Mouse (Mus musculus) retina, postnatal 1 day (tissue): ENCODE results near the gene Rps19bp1.

Experiments
- DNase-seq: peaks from one replicate; pipeline ENCODE4 v3.0.0-alpha.2; 2012

Rps19bp1 gene

GRCm38 (mm10) chr15:80256656-80257601 lies 7.2 kb downstream of the Rps19bp1 start:
- DNase-seq: no peak

GRCm38 (mm10) chr15:80256242-80256641 lies 7.9 kb downstream of the Rps19bp1 start:
- no peak for DNase-seq

- DNase-seq: peak; percentile 93
Observed at GRCm38 (mm10) chr15:80255646-80256121, 8.4 kb downstream of the Rps19bp1 start.

- peak; percentile 100 for DNase-seq
Observed at GRCm38 (mm10) chr15:80254847-80255645, 9.1 kb downstream of the Rps19bp1 start, which contains the start of gene Atf4. Gene Atf4 (plus strand): TSS chr15:80255184.

GRCm38 (mm10) chr15:80254207-80254606 lies 9.9 kb downstream of the Rps19bp1 start:
- DNase-seq: no peak

- DNase-seq: peak; percentile 32
Observed at GRCm38 (mm10) chr15:80253530-80253929, 10.6 kb downstream of the Rps19bp1 start.

- DNase-seq: no peak
Observed at GRCm38 (mm10) chr15:80250586-80250985, 13.5 kb downstream of the Rps19bp1 start.

GRCm38 (mm10) chr15:80249672-80250071 lies 14.4 kb downstream of the Rps19bp1 start:
- DNase-seq: no peak

- no peak for DNase-seq
Observed at GRCm38 (mm10) chr15:80248596-80248995, 15.5 kb downstream of the Rps19bp1 start.

GRCm38 (mm10) chr15:80248135-80248534 lies 16.0 kb downstream of the Rps19bp1 start:
- no peak for DNase-seq

- peak; percentile 5 for DNase-seq
Observed at GRCm38 (mm10) chr15:80235535-80235934, 28.6 kb downstream of the Rps19bp1 start, which contains the start of gene AC140267.1. Gene AC140267.1 (plus strand): TSS chr15:80235835.

GRCm38 (mm10) chr15:80233733-80234509 lies 30.2 kb downstream of the Rps19bp1 start, which contains the start of gene Mief1:
Gene Mief1 (plus strand): TSS chr15:80234018.
- peak; percentile 98 for DNase-seq

- DNase-seq: no peak
Observed at GRCm38 (mm10) chr15:80233053-80233452, 31.1 kb downstream of the Rps19bp1 start.

GRCm38 (mm10) chr15:80232331-80232730 lies 31.8 kb downstream of the Rps19bp1 start:
- DNase-seq: peak; percentile 1

- DNase-seq: peak; percentile 4
Observed at GRCm38 (mm10) chr15:80228071-80228800, 35.9 kb downstream of the Rps19bp1 start.

- peak; percentile 78 for DNase-seq
Observed at GRCm38 (mm10) chr15:80225796-80226195, 38.3 kb downstream of the Rps19bp1 start.

GRCm38 (mm10) chr15:80225208-80225607 lies 38.9 kb downstream of the Rps19bp1 start:
- peak; percentile 81 for DNase-seq

- no peak for DNase-seq
Observed at GRCm38 (mm10) chr15:80223751-80224150, 40.4 kb downstream of the Rps19bp1 start.

- no peak for DNase-seq
Observed at GRCm38 (mm10) chr15:80221031-80221430, 43.1 kb downstream of the Rps19bp1 start.

- no peak for DNase-seq
Observed at GRCm38 (mm10) chr15:80219705-80220657, 44.1 kb downstream of the Rps19bp1 start.
